Mouse (Mus musculus): Measurements from ENCODE around the gene Insm2. TPM values are rescaled to one million over a fixed set of nuclear protein-coding genes. Genes with fewer than 3 reads are reported as not detected.
"Not testable (repeated sequence)": the region's sequence is repeated elsewhere in the genome, so short reads cannot be mapped to it uniquely, and the experiment has no call there.

Gene Insm2
- polyA plus RNA-seq (2012; ENCODE audit: insufficient read depth, insufficient read length, missing spikeins), result not detected in 2 replicates

- H3K4me3 ChIP-seq (ENCODE audit: insufficient read depth, low read depth, low read length), result peak within 1 kb of the TSS; percentile 13
- H3K4me1 ChIP-seq (ENCODE audit: control insufficient read depth, insufficient read depth, insufficient read length, low read length), result no peaks in the 10 kb centered on the region; the same call in 1 of the 2 replicates
- H3K27ac ChIP-seq (replicated peaks; ENCODE audit: low read depth, low read length), result no peak within 1 kb of the TSS
These were observed at the start of gene Insm2 for GRCm38 (mm10) chr12:55598887-55599561. Gene Insm2 (plus strand): TSS chr12:55599427.

- H3K4me1 ChIP-seq (ENCODE audit: control insufficient read depth, insufficient read depth, insufficient read length, low read length); H3K27ac ChIP-seq (replicated peaks; ENCODE audit: low read depth, low read length); H3K4me3 ChIP-seq (ENCODE audit: insufficient read depth, low read depth, low read length): not testable (repeated sequence)
These were observed 44.3 kb upstream of the Insm2 start for GRCm38 (mm10) chr12:55554901-55555300.

- H3K4me1 ChIP-seq (ENCODE audit: control insufficient read depth, insufficient read depth, insufficient read length, low read length), result no peaks in the 10 kb centered on the region
- H3K27ac ChIP-seq (replicated peaks; ENCODE audit: low read depth, low read length), result no peak overlapping the region
- no peak overlapping the region for H3K4me3 ChIP-seq (ENCODE audit: insufficient read depth, low read depth, low read length)
These were observed 41.4 kb upstream of the Insm2 start for GRCm38 (mm10) chr12:55557866-55558265.

GRCm38 (mm10) chr12:55559184-55559855 lies 39.9 kb upstream of the Insm2 start:
- no peak overlapping the region for H3K4me3 ChIP-seq (ENCODE audit: insufficient read depth, low read depth, low read length)
- H3K27ac ChIP-seq (replicated peaks; ENCODE audit: low read depth, low read length), result no peak overlapping the region
- H3K4me1 ChIP-seq (ENCODE audit: control insufficient read depth, insufficient read depth, insufficient read length, low read length), result no peaks in the 10 kb centered on the region

- Histone ChIP-seq H3K27ac (replicated peaks; ENCODE audit: low read depth, low read length) (no peak overlapping the region), H3K4me1 (ENCODE audit: control insufficient read depth, insufficient read depth, insufficient read length, low read length) (no peaks in the 10 kb centered on the region), H3K4me3 (ENCODE audit: insufficient read depth, low read depth, low read length) (peak overlapping the region; percentile 46)
These were observed 39.1 kb upstream of the Insm2 start for GRCm38 (mm10) chr12:55560025-55560690.

GRCm38 (mm10) chr12:55563742-55564141 lies 35.5 kb upstream of the Insm2 start:
- no peaks in the 10 kb centered on the region for H3K4me1 ChIP-seq (ENCODE audit: control insufficient read depth, insufficient read depth, insufficient read length, low read length)
- H3K4me3 ChIP-seq (ENCODE audit: insufficient read depth, low read depth, low read length), result no peak overlapping the region
- H3K27ac ChIP-seq (replicated peaks; ENCODE audit: low read depth, low read length), result no peak overlapping the region

- H3K4me3 ChIP-seq (ENCODE audit: insufficient read depth, low read depth, low read length), result no peak overlapping the region
- no peak overlapping the region for H3K27ac ChIP-seq (replicated peaks; ENCODE audit: low read depth, low read length)
- H3K4me1 ChIP-seq (ENCODE audit: control insufficient read depth, insufficient read depth, insufficient read length, low read length), result no peaks in the 10 kb centered on the region
These were observed 34.9 kb upstream of the Insm2 start for GRCm38 (mm10) chr12:55564187-55564963.

GRCm38 (mm10) chr12:55565206-55565605 lies 34.0 kb upstream of the Insm2 start, which contains the start of gene Aldoart2:
Gene Aldoart2 (plus strand): TSS chr12:55565239.
- Histone ChIP-seq H3K27ac (replicated peaks; ENCODE audit: low read depth, low read length) (no peak within 1 kb of the TSS), H3K4me1 (ENCODE audit: control insufficient read depth, insufficient read depth, insufficient read length, low read length) (no peaks in the 10 kb centered on the region)

GRCm38 (mm10) chr12:55565867-55566266 lies 33.4 kb upstream of the Insm2 start:
- Histone ChIP-seq H3K4me3 (ENCODE audit: insufficient read depth, low read depth, low read length) (no peak overlapping the region), H3K27ac (replicated peaks; ENCODE audit: low read depth, low read length) (no peak overlapping the region), H3K4me1 (ENCODE audit: control insufficient read depth, insufficient read depth, insufficient read length, low read length) (no peaks in the 10 kb centered on the region)

More at GRCm38 (mm10) chr12:55565206-55565605, 34.0 kb upstream of the Insm2 start, which contains the start of gene Aldoart2:
- no peak within 1 kb of the TSS for H3K4me3 ChIP-seq (ENCODE audit: insufficient read depth, low read depth, low read length)

GRCm38 (mm10) chr12:55566837-55567236 lies 32.4 kb upstream of the Insm2 start:
- no peaks in the 10 kb centered on the region for H3K4me1 ChIP-seq (ENCODE audit: control insufficient read depth, insufficient read depth, insufficient read length, low read length)
- no peak overlapping the region for H3K4me3 ChIP-seq (ENCODE audit: insufficient read depth, low read depth, low read length)
- no peak overlapping the region for H3K27ac ChIP-seq (replicated peaks; ENCODE audit: low read depth, low read length)

GRCm38 (mm10) chr12:55568466-55568865 lies 30.8 kb upstream of the Insm2 start:
- H3K4me1 ChIP-seq (ENCODE audit: control insufficient read depth, insufficient read depth, insufficient read length, low read length), result no peaks in the 10 kb centered on the region
- H3K4me3 ChIP-seq (ENCODE audit: insufficient read depth, low read depth, low read length), result no peak overlapping the region

GRCm38 (mm10) chr12:55569676-55570075 lies 29.6 kb upstream of the Insm2 start:
- Histone ChIP-seq H3K4me3 (ENCODE audit: insufficient read depth, low read depth, low read length) (no peak overlapping the region), H3K4me1 (ENCODE audit: control insufficient read depth, insufficient read depth, insufficient read length, low read length) (no peaks in the 10 kb centered on the region), H3K27ac (replicated peaks; ENCODE audit: low read depth, low read length) (no peak overlapping the region)

More at GRCm38 (mm10) chr12:55568466-55568865, 30.8 kb upstream of the Insm2 start:
- no peak overlapping the region for H3K27ac ChIP-seq (replicated peaks; ENCODE audit: low read depth, low read length)

- H3K4me1 ChIP-seq (ENCODE audit: control insufficient read depth, insufficient read depth, insufficient read length, low read length), result no peaks in the 10 kb centered on the region
- no peak overlapping the region for H3K27ac ChIP-seq (replicated peaks; ENCODE audit: low read depth, low read length)
- H3K4me3 ChIP-seq (ENCODE audit: insufficient read depth, low read depth, low read length), result no peak overlapping the region
These were observed 28.6 kb upstream of the Insm2 start for GRCm38 (mm10) chr12:55570646-55571045.

- no peaks in the 10 kb centered on the region for H3K4me1 ChIP-seq (ENCODE audit: control insufficient read depth, insufficient read depth, insufficient read length, low read length)
- no peak overlapping the region for H3K4me3 ChIP-seq (ENCODE audit: insufficient read depth, low read depth, low read length)
- no peak overlapping the region for H3K27ac ChIP-seq (replicated peaks; ENCODE audit: low read depth, low read length)
These were observed 28.0 kb upstream of the Insm2 start for GRCm38 (mm10) chr12:55571181-55571580.

GRCm38 (mm10) chr12:55571661-55572060 lies 27.6 kb upstream of the Insm2 start:
- Histone ChIP-seq H3K4me3 (ENCODE audit: insufficient read depth, low read depth, low read length) (no peak overlapping the region), H3K4me1 (ENCODE audit: control insufficient read depth, insufficient read depth, insufficient read length, low read length) (no peaks in the 10 kb centered on the region), H3K27ac (replicated peaks; ENCODE audit: low read depth, low read length) (no peak overlapping the region)
